Mouse (Mus musculus) lung, adult 2 months (tissue): Measurements from ENCODE around the gene Sox13.

Experiments
- CTCF ChIP-seq: fragments of 200-500 bp; IDR thresholded peaks from 2 replicates; pipeline ENCODE4 v1.5.1; 2011; ENCODE audit warnings: mild to moderate bottlenecking, low read length, control low read depth; ENCODE audit not compliant: insufficient read depth
- POLR2A ChIP-seq: fragments of 200-500 bp; IDR thresholded peaks from 2 replicates; pipeline ENCODE4 v1.6.1; 2011; ENCODE audit warnings: low read depth, mild to moderate bottlenecking, control low read depth, low read length, borderline replicate concordance; ENCODE audit errors: extremely low read depth

GRCm38 (mm10) chr1:133431133-133431532 is 7.0 kb upstream of the Sox13 start:
- TF ChIP-seq CTCF (no peak), POLR2A (no peak)
